Mouse (Mus musculus) large intestine, adult 2 months (tissue): ENCODE data around the gene Gper1. TPM values are rescaled to one million over a fixed set of nuclear protein-coding genes. Genes with fewer than 3 reads are reported as not detected.

Experiments used
- polyA plus RNA-seq: library from polyadenylated mRNA; depleted of rRNA; stranded (reverse); fragments of >200 nt; gene quantifications from 2 replicates; pipeline ENCODE4 v1.2.3, GENCODE M21; 2012; rRNA removed

Gper1 gene
- polyA plus RNA-seq, 1 experiment, result 1.7 TPM

Other genes with a start within 250 kb of the Gper1 start
- 25.0 and 41.5 TPM in 2 replicates for gene Sun1, start 222.5 kb upstream of the Gper1 start, polyA plus RNA-seq
- gene Get4, start 170.8 kb upstream of the Gper1 start, polyA plus RNA-seq, result 66.2 and 87.5 TPM in 2 replicates
- gene Adap1, start 97.5 kb upstream of the Gper1 start, polyA plus RNA-seq, result 132 and 167 TPM in 2 replicates
- gene Cox19, start 71.7 kb upstream of the Gper1 start, polyA plus RNA-seq, result 98.4 and 111 TPM in 2 replicates
- 0.83 and 1.9 TPM in 2 replicates for gene Cyp2w1, start 70.5 kb upstream of the Gper1 start, polyA plus RNA-seq
- 4.4 and 5.8 TPM in 2 replicates for gene Gpr146, start 45.5 kb upstream of the Gper1 start, polyA plus RNA-seq
- 2.9 and 4.6 TPM in 2 replicates for gene C130050O18Rik, start 17.9 kb upstream of the Gper1 start, polyA plus RNA-seq
- 8.7 TPM in 2 replicates for gene 3110082I17Rik, start 37.4 kb downstream of the Gper1 start, polyA plus RNA-seq
- 11.9 and 16.0 TPM in 2 replicates for gene Zfand2a, start 61.4 kb downstream of the Gper1 start, polyA plus RNA-seq
- not detected in 2 replicates for gene Uncx, start 120.3 kb downstream of the Gper1 start, polyA plus RNA-seq